Mouse (Mus musculus) E14TG2a.4 (cell line): Measurements from ENCODE around the gene Sept9.

Experiments used
- H3K27me3 ChIP-seq: 2 replicates; pipeline ENCODE4 v1.6.1; 2014; ENCODE audit warnings: low read length, control low read depth; ENCODE audit not compliant: insufficient read depth
- H3K36me3 ChIP-seq: 2 replicates; pipeline ENCODE4 v1.6.1; 2014; ENCODE audit warnings: low read length, control low read depth; ENCODE audit not compliant: insufficient read depth
- H3K4me1 ChIP-seq: replicated peaks from 2 replicates; pipeline ENCODE4 v1.6.1; 2014; ENCODE audit warnings: low read depth, low read length, control low read depth
- H3K4me3 ChIP-seq: replicated peaks from 2 replicates; pipeline ENCODE4 v1.5.1; 2014; ENCODE audit warnings: mild to moderate bottlenecking, low read length
- H3K9me3 ChIP-seq: 2 replicates; pipeline ENCODE4 v1.6.1; 2014; ENCODE audit warnings: low read length, control low read depth
- CTCF ChIP-seq: conservative IDR thresholded peaks from 2 replicates; pipeline ENCODE4 v1.5.1; 2014; ENCODE audit warnings: low read length
- NANOG ChIP-seq: IDR thresholded peaks from 2 replicates; pipeline ENCODE4 v1.6.1; 2014; ENCODE audit warnings: borderline replicate concordance, low read length, mixed read lengths
- POU5F1 ChIP-seq: IDR thresholded peaks from 2 replicates; pipeline ENCODE4 v1.6.1; 2014; ENCODE audit warnings: low read length, borderline replicate concordance

Gene Sept9

DNA sequence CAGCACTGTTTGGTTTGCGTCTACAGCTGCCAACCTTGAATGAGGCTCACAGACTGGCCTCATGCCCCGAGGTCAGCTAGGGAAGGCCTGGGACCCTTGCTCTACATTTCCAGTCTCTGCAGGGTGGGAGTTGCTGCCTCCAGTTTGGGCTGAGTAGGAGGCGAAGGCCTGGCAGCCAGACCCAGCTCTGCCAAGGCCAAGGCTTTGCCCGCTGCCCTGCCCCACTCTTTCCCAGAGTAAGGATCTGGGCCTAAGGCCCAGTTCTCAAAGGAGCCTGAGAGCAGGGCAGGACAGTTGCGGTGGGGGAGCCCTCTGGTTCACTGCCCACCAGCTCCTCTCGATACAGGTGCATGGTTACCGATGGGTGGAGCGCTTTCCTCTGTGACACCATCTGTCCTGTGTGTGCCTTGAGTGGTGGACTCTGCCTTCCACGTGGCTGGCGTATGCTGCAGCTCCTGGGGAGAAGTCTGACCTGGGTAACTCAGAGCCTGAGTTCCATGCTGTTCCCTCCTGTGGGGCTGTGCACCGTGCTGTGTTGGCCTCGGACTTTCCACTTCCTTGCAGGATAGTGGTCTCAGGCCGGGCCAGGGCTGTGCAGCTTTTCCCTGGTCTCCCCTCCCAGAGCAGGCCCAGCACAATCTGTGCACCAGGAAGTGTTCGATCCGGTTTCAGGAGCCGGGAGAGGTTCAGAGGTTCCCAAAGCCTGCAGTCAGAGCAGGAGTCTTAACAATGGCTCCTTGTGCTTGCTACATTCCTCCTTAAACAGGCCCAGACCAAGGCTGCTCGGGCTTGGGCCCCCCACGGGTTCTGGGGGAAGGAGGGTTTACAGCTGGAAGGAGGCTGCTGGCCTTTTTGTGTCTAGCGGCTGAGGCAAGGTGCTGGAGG lies 85.5 kb downstream of the Sept9 start:
- TF ChIP-seq CTCF (no peak), POU5F1 (no peak)

GRCm38 (mm10) chr11:117285606-117285931 lies 86.1 kb downstream of the Sept9 start:
- H3K4me3 ChIP-seq: peak overlapping the region; percentile 67
- no peaks in the 10 kb centered on the region for H3K9me3 ChIP-seq
- peaks cover 2% of the 10 kb centered on the region; the same call in 1 of the 2 replicates for H3K36me3 ChIP-seq
- TF ChIP-seq NANOG: no peak
- TF ChIP-seq CTCF: no peak
- TF ChIP-seq POU5F1: no peak
- H3K4me1 ChIP-seq: peaks cover 89% of the 10 kb centered on the region
- peaks cover 14% of the 10 kb centered on the region for H3K27me3 ChIP-seq

More for the DNA sequence above, 85.5 kb downstream of the Sept9 start:
- Histone ChIP-seq H3K4me3 (peak overlapping the region; percentile 67), H3K36me3 (no peaks in the 10 kb centered on the region), H3K9me3 (no peaks in the 10 kb centered on the region), H3K27me3 (peaks cover 8% of the 10 kb centered on the region), H3K4me1 (peaks cover 89% of the 10 kb centered on the region)

GRCm38 (mm10) chr11:117287792-117288191 lies 88.3 kb downstream of the Sept9 start:
- TF ChIP-seq POU5F1: no peak
- no peak for TF ChIP-seq CTCF
- no peak for TF ChIP-seq NANOG

GRCm38 (mm10) chr11:117288765-117289164 lies 89.3 kb downstream of the Sept9 start:
- Histone ChIP-seq H3K4me3 (no peak overlapping the region), H3K27me3 (peaks cover 22% of the 10 kb centered on the region), H3K9me3 (no peaks in the 10 kb centered on the region), H3K36me3 (peaks cover 9% of the 10 kb centered on the region; the same call in 1 of the 2 replicates), H3K4me1 (peaks cover 78% of the 10 kb centered on the region)
- TF ChIP-seq POU5F1: no peak
- TF ChIP-seq NANOG: no peak
- no peak for TF ChIP-seq CTCF

More at GRCm38 (mm10) chr11:117287792-117288191, 88.3 kb downstream of the Sept9 start:
- Histone ChIP-seq H3K27me3 (peaks cover 22% of the 10 kb centered on the region), H3K4me1 (peaks cover 88% of the 10 kb centered on the region), H3K4me3 (no peak overlapping the region), H3K36me3 (peaks cover 9% of the 10 kb centered on the region; the same call in 1 of the 2 replicates), H3K9me3 (no peaks in the 10 kb centered on the region)

DNA sequence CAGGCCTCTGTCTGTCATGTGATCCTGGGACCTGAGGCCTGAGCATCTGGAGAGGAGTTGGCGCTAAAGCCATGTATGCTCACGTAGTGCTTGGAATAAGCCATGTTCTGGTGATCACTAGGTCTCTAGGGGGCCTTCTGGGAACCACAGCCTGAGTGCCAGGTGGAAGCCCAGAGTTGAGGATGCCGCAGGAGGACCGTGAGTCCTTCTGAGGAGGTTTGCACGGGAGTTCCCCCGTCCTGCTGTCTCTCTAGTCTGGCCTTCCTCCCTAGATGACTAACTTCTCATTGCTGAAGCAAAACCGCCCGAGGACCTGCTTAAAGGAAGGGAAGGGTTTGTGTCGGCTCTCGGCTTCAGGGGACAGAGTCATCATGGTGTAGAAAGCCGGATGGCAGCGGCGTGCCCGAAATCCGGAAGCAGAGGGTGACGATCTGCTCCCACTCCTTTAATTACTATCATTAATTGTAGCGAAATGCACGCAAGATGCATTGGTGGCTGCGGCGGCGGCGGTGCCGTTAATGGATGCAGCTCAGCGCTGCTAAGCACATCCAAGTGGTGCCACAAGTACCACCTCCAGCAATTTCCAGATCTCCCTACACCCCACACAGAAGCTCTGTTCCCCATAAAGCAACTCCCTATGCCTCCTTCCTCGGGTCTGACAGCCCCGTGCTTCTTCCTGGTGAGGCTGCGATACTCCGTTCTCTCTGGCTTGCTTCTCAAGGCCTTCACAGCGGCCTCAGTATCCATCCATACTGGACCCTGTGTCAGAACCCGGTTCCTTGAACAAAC lies 92.0 kb downstream of the Sept9 start:
- peak overlapping the region; percentile 58 for H3K4me3 ChIP-seq
- H3K27me3 ChIP-seq: peaks cover 22% of the 10 kb centered on the region
- H3K4me1 ChIP-seq: peaks cover 76% of the 10 kb centered on the region
- H3K36me3 ChIP-seq: peaks cover 9% of the 10 kb centered on the region; the same call in 1 of the 2 replicates
- H3K9me3 ChIP-seq: no peaks in the 10 kb centered on the region
- no peak for TF ChIP-seq POU5F1
- TF ChIP-seq CTCF: no peak
- no peak for TF ChIP-seq NANOG

- no peak for TF ChIP-seq NANOG
- no peak for TF ChIP-seq CTCF
- TF ChIP-seq POU5F1: no peak
- peaks cover 77% of the 10 kb centered on the region for H3K4me1 ChIP-seq
- peaks cover 9% of the 10 kb centered on the region; the same call in 1 of the 2 replicates for H3K36me3 ChIP-seq
- peaks cover 22% of the 10 kb centered on the region for H3K27me3 ChIP-seq
- no peaks in the 10 kb centered on the region for H3K9me3 ChIP-seq
- peak overlapping the region; percentile 45 for H3K4me3 ChIP-seq
Observed at GRCm38 (mm10) chr11:117292446-117292845, 93.0 kb downstream of the Sept9 start.

GRCm38 (mm10) chr11:117295266-117295665 lies 95.8 kb downstream of the Sept9 start:
- TF ChIP-seq POU5F1: no peak
- no peak for TF ChIP-seq CTCF
- no peak for TF ChIP-seq NANOG
- H3K27me3 ChIP-seq: peaks cover 11% of the 10 kb centered on the region
- H3K9me3 ChIP-seq: no peaks in the 10 kb centered on the region
- H3K4me1 ChIP-seq: peaks cover 76% of the 10 kb centered on the region
- peaks cover 9% of the 10 kb centered on the region; the same call in 1 of the 2 replicates for H3K36me3 ChIP-seq
- no peak overlapping the region for H3K4me3 ChIP-seq

DNA sequence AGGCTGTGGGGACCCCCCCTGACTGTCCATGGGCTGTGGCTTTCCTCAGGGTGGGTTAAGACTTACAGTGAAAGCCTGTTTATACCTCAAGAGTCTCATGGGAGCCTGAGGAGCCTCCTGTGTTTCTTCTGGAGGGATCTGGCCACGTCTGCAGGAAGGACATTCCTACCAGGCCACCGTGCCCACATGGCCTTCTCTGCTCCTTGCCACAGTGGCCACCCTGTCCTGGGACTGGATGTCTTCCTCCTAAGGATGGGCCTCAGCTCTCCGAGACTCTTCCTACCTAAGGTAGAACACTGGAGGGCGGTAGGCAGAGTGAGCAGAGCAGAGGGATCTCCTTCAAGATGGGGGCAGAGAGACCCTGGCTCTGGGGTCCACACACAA lies 96.6 kb downstream of the Sept9 start:
- no peak for TF ChIP-seq POU5F1
- no peak for TF ChIP-seq CTCF
- TF ChIP-seq NANOG: no peak
- Histone ChIP-seq H3K4me3 (peak overlapping the region; percentile 14; the same call in 1 of the 2 replicates), H3K27me3 (peaks cover 3% of the 10 kb centered on the region), H3K9me3 (no peaks in the 10 kb centered on the region), H3K4me1 (peaks cover 73% of the 10 kb centered on the region), H3K36me3 (peaks cover 2% of the 10 kb centered on the region; the same call in 1 of the 2 replicates)
